Mouse (Mus musculus) gastrocnemius, postnatal 14 days (tissue): Measurements from ENCODE around the gene Vwce. TPM values are rescaled to one million over a fixed set of nuclear protein-coding genes. Genes with fewer than 3 reads are reported as not detected.

Experiments used
- DNase-seq: peaks from one replicate; pipeline ENCODE4 v3.0.0; 2021; ENCODE audit warnings: mixed read lengths
- intact Hi-C: fragments of 180-260 bp; cut with DNase I; formaldehyde crosslinking; loops from one replicate; pipeline ENCODE4 v1.15.1; 2025; ENCODE audit warnings: low total_unique reads
- total RNA-seq, 2 experiments: library from RNA; stranded (reverse); gene quantifications; 2 replicates each; pipeline ENCODE4 v1.2.3; 2021

The Vwce gene
- total RNA-seq, 2 experiments from 2014 or later, result 0.04 to 0.10 TPM

DNA sequence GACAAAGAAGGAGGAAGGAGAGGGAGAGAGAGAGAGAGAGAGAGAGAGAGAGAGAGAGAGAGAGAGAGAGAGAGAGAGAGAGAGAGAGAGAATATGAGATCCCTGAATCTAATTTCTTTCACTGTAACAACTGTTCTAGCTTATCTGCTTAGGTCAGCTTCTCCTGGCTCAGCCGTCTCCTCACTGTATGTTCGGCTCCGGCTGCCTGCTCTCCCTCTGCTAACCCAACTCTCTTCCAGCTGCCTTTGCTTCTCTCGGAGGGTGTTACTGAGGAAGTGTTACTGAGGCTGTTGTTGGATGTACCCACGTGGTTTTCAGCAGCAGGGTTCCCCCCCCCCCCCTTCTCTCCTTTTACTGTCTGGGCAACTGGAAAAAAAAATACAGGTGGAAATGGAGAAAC lies 6.1 kb downstream of the Vwce start:
- intact Hi-C loops, result no loop called here
- no peak for DNase-seq

DNA sequence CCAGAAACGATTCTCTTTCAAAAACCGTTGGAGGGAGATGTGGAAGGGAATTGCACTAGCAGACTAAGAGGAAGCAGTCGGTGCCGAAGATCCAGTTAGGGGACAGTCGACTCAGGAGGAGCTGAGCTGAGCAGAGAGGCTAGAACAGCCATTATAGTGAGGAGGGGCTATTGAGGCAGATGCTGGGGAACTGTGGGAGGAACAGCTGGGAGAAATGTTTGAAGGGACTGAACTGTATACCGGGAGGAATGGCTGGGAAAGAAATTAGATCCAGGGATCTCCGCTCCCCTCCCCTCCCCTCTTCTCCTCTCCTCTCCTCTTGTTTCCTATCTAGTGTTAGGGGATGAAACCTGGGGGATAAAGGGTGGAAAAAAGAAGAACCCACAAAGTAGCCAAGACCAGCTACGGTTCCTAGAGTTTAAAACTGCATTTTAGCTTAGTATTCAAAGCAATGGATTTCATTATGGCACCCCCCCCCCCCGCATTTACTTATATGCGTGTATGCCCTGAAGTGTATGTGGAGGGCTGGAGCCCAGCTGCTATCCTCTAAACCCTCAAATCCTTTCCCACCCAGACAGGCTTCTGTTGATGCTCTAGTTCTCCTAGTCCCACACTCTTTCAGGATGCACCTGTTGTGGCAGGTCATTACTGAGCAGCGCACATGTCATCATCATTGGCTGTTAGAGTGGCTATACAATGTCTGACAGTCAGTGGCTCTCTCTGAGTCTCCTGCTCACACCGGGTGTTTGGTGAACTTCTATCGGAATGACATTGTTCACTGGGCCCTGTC lies 6.8 kb downstream of the Vwce start:
- intact Hi-C loops, result no loop called here
- DNase-seq, result no peak

DNA sequence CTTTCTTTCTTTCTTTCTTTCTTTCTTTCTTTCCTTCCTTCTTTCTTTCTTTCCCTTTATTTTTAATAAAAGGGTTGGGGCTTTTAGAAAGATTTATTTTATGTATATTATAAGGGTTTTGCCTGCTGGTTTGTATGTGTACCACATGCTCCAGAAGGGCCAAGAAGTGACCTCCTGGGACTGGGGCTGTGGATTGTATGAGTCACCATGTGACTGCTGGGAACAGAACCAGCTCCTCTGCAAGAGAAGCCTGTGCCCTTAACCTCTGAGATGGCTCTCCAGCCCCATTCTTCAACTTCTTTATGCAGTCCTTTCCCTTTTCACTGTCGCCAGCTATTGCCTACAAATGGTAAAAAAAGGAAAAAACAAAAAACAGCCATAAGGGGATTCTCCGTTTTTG lies 11.6 kb downstream of the Vwce start:
- DNase-seq, result peak; percentile 22
- intact Hi-C loops, result no loop called here

DNA sequence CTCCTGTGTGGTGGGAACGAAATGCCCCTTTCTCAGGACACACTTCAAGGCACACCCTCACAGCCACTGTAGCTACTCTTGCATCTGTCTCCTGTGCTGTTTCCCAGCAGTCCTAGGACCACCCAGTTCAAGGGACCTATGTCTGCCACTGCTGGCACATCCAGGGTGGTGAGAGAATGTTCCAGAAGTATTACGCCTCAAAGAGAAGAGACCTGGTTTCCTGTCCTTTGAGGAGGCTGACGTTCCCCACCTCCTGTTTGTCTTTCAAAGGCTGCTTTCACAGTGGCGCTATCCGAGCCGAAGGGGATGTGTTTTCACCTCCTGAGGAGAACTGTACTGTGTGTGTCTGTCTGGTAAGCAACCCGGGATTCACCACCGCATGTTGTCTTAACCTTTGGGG lies 14.1 kb downstream of the Vwce start:
- no peak for DNase-seq
- intact Hi-C loops, result no loop called here

DNA sequence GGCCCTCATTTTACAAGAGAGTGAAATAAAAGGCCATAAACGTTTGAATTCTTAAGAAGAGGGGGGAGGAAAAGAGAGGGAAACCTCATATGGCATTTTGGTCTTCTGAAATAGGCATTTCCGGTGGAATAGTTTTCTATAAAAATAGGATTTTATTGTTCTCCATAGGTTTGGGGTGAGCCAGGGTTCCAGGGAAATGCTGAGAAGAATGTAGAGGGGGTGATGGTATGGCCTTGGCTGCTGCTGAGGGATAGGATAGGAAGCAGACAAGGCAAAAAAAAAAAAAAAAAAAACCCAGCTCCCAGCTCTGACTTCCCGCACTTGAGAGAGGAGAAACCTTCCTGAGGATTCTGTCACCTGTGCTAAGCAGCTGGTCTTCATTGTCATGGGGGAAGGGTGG lies 22.0 kb downstream of the Vwce start:
- intact Hi-C loops, result no loop called here
- no peak for DNase-seq

DNA sequence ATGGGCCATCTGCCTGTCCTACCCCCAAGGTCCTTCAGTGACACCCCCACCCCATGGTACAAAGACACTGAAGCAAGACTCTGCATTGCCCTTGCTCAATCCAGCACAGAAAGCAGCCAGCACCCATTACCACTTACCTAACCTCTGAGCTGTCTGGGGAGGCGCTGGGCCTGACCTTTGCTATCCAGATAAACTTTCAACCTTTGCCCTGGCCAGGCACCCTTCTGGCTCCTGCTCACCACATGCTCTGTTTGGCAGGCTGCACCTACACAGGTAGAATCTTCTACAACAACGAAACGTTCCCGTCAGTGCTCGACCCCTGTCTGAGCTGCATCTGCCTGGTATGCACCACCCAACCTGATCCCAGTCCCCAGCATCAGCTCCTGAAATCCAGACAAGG lies 23.7 kb downstream of the Vwce start:
- intact Hi-C loops, result no loop called here
- no peak for DNase-seq

DNA sequence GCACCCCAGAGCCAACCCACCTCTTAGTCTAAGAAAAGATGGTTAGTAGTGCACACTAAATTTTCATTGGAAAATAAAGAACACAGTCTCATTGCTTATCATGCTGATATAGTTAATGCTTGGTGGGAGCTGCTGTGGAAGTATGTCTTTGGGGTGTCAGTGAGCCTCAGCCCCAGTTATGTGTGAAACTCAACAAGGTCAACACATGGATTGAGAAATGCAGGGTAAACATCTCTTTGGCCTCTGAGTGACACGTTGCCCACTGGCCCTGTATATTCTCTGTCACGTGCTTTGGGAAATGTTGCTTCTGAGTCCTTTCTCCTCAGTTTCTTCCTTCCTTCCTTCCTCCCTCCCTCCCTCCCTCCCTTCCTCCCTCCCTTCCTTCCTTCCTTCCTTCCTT lies 24.4 kb downstream of the Vwce start:
- DNase-seq, result no peak
- intact Hi-C loops, result no loop called here

DNA sequence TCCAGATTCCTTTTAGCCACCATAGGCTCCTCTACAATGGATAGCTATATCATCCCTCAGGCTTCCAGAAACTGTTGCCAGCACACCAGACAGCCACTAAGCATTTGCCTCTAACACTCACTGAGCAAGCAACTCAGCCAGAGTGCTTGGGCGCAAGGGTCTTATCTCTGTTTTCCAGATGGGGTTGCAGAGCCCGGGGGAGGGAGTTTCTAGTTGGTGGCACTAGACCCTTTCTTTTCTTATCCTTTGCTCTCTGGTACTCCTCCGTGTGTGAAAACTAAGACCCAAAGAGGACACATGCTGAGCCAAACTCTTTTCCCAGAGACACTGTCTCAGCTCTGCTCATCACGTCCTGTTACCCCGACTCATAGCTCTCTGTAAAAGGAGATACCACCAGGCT lies 27.4 kb downstream of the Vwce start:
- intact Hi-C loops, result loop anchor here (5.0 kb wide), 1 partner anchor 306 kb away; no protein-coding TSS in a partner anchor
- DNase-seq, result no peak

DNA sequence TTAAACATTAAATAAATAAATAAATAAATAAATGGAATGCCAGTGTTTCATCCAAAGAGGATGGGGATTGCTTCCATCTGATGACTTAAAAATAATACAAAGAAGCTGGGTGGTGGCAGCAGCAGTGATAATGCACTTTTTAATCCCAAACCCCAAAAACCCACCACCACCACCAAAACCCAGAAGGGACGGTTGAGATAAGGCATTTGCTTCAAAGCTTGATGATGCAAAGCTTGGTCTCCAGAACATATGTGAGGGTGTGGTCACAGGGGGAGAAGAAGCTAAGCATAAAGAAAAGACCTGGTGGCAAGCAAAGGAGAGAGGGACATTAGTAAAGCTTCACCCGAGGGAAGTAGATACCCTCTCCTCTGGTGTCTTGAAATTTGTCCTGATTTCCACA lies 27.9 kb downstream of the Vwce start:
- intact Hi-C loops, result loop anchor here (5.0 kb wide), 1 partner anchor 305 kb away; no protein-coding TSS in a partner anchor
- DNase-seq, result no peak

DNA sequence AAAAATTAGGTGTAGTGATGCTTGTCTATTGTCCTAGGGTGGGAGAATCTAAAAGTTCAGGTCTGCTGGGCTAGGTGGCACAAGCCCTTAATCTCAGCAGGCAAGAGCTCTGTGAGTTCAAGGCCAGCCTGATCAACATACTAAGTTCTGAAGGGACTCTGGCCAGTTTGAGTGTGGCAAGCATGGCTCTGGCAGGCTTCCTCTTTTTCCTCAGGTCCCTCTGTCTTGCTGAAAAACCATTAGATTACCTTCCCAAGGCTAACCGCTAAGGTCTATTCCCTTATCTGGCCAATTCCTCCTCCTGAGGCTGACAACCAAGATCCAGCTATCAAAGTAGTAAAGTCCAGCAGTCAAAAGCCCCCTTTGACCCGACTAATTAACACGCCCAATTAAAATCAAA lies 28.7 kb downstream of the Vwce start:
- DNase-seq, result no peak
- intact Hi-C loops, result loop anchor here (5.0 kb wide), 1 partner anchor 305 kb away; no protein-coding TSS in a partner anchor

DNA sequence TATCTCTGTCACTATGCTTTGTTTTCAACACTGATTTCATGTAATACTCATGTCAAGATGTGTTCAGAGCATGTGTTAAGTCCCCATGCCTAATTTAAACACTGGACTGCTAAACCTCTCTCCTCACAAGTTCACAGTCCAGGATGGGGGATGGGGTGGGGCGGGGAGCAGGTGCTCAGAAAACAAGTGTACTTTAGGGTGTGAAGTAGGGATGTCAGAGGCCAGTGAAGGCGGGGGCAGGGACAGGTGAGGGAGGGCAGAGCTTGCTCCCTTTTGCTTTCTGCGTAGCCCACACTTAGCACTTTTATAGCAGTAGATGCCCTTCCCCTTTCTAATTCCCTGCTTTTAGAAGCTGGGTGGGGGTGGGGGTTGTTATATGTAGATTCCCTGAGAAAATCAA lies 31.1 kb downstream of the Vwce start:
- no peak for DNase-seq
- intact Hi-C loops, result no loop called here

DNA sequence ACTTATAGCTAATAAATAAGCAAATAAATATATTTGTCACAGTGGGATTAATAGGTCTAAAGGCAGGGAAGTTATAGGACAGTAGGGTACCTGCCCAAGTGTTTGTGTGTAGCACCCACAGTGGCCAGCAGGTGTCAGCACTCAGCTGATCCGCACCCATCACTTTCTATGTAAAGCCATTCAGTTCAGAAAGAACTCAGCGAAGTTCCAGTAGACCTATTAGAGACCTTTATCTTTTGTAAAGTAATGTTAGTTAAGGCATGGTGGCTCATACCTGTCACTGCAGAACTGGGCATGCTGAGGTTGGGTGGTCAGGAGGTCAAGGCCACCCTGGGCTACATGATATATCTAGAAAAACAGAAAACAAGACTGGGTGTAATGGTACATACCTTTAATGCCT lies 31.5 kb downstream of the Vwce start:
- intact Hi-C loops, result no loop called here
- DNase-seq, result peak; percentile 65

DNA sequence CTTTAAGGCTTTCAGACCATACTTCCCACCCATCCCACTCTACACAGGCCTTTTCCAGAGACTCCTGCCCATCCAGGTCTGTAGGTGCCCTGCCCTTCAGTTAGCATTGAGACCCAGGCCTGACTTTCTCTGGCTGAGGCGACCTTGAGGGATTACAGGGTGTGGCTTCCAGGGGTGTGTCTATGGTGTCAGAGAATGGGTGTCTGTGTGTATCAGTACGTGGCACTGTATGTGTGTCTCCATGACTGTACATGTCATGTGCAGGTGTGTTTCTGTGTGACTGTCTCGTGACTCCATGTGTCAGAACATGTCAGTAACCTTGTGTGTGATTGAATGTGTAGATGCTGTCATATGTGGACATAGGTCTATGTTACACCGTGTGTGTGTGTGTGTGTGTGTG lies 37.3 kb downstream of the Vwce start:
- no peak for DNase-seq

DNA sequence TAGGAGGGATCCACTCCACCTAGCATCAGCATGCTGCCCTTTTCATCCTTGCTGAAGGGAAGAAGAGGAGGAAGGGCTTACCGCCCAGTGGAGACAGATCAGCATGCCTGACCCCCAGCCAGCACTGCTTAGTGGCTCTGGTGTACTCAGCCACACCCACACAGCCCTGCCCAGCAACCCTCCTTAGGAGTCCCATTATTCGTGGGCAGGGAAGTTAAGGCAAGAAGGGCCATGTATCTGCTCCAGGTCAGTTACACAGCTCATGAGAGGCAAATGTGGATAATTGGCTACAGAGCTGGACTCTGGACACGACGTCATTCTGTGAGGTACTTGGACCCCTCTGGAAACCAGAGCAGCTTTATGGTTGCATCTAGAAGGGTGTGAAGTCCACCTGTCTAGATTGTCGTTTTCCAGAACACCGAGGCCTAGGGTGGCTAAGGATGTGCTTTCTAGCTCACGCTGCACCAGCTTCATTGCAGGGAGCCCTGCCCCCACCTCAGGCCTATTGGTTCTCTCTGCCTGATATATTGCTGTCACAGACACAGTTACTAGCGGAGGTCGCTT lies 37.9 kb downstream of the Vwce start:
- intact Hi-C loops, result loop anchor here (5.0 kb wide), 1 partner anchor 40 kb away; no protein-coding TSS in a partner anchor
- DNase-seq, result no peak

More for the DNA sequence above, 37.3 kb downstream of the Vwce start:
- intact Hi-C loops, result loop anchor here (5.0 kb wide), 1 partner anchor 41 kb away; no protein-coding TSS in a partner anchor

DNA sequence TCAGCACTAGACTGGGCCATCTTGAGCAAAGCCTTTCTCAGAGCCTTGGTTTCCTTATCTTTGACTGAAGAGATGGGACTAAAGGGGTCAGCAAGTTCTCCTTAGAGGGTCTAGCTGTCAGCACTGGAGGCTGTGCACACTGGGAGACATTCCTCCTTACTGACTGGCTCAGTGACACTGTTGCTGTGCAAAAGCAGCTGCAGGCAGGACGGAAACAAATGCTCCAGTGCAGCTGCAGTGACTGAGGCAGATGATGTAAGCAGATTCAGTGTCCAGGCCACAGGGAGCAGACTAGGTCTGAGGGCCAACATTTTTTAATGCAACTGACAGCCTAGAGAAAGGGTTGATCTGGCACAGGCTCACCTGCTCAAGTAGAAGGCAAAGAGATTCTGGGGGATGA lies 39.3 kb downstream of the Vwce start:
- intact Hi-C loops, result loop anchor here (5.0 kb wide), 1 partner anchor 39 kb away; no protein-coding TSS in a partner anchor
- DNase-seq, result no peak

DNA sequence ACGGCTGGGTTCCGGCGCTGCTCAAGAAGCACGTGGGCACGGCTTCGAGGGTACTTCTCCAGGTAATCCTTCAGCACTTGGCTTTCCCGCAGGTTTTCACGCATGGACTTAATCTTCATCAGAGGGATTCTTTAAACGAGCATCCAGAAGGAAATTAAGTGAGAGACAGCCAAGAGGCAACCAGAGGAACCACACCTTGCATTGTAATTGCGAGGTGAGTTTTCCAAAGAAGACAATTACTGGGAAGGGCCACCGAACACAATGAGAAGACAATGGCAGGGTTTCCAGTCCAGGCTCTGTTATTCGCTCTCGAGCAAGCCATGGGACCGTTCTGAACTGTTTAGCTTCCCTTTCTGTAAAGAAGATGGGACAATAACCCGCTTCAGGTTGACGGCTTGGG lies 42.6 kb downstream of the Vwce start:
- DNase-seq, result no peak
- intact Hi-C loops, result loop anchor here (5.0 kb wide), 1 partner anchor 291 kb away; no protein-coding TSS in a partner anchor

DNA sequence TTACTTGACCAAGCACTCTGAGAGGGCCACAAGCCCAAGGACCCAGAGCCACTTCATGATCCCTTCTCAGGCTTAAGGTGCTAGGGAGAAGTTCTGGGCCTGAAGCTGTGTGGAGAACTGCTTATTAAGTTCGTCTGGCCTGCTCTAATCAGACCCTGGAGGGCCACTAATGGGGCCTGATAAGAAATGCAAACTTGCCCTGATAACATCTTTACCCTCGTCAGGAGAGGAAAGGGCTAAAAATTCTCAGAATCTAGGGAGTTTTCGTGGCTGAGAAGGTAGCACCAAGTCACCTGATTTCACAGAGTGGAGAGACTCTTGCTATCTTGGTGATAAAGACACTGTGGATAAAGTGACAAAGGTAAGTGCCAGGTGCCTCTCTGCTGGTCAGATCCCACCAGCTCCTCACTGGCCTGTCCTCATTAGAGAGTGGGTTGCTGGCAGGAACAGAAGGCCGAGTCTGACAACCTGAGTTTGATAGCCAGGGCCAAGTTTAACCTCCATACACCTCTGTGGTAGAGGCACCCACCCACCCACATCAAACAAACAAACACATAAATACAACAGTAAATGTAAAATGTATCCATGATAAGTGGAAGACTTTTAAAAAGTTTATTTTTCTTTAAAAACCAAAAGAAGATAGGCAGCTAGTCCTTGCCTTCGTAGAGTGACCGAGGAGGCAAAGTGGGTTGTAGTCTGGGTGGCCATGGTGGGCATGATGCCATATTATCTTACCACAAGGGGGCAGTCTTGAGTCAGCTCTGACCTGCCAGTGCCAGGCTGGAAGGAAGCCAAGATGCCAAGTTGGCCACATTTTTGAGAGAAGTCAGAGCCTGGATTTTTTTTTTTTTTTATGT lies 44.1 kb downstream of the Vwce start, which contains the start of gene Pga5:
Gene Pga5 (minus strand): TSS at position 157 of the 857 bp plus-strand sequence.
- DNase-seq, result peak; percentile 82
- intact Hi-C loops, result loop anchor here (5.0 kb wide), 1 partner anchor 289 kb away; no protein-coding TSS in a partner anchor

DNA sequence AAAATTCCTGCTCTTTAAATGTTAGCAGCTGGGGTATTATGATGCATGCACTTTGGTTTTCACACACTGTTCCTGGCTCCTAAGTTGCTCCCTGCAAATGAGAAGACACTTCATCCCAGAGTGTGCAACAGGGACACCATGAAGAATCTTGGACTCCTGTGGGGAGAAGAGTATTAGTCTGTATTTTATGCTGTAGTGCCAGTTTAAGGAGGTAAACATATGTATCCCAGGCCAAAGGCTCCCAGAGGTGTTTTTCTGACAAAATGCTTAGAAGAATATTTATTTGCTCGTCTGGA lies 44.7 kb downstream of the Vwce start:
- intact Hi-C loops, result loop anchor here (5.0 kb wide), 1 partner anchor 289 kb away; no protein-coding TSS in a partner anchor
- DNase-seq, result no peak

DNA sequence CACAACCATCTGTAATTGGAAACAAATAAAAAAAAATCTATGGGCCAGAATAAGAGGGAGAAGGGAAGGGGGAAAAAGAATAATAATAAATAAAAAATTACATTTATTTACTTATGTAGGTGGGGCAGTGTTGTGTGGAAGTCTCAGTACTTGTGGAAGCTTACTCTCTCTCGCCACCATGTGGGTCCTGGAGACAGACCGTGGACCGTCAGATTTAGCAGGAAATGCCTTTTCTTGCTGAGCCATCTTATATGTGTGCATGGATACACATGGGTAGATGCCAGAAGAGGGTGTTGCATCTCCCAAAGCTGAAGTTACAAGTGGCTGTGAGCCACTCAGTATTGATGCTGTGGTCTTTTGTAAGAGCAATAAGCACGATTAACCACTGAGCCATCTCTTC lies 47.6 kb downstream of the Vwce start:
- intact Hi-C loops, result no loop called here
- no peak for DNase-seq

DNA sequence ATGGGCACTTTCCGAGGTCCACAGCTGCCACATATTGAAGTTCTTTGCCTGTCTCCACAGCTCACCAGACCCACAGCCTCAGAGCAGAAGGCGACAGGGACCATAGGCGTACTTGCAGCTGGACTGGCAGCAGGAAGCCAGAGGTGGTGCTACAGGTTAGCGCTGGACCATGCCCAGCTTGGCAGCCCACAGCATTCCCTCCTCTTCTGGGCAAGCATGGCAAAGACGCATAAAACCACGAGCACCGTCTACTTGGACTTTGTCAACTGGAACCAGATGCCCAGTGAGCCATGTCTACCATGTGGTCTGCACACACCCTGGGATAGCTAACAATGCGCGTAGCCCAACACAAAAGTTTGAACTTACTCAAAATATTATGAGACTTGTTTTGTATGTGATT lies 51.1 kb downstream of the Vwce start:
- intact Hi-C loops, result loop anchor here (2.0 kb wide), 1 partner anchor 22 kb away; no protein-coding TSS in a partner anchor

More for the DNA sequence above, 51.1 kb downstream of the Vwce start:
- DNase-seq, result no peak
